Mouse (Mus musculus) fat pad, adult 2 months (tissue): ENCODE measurements around the gene Myo15.
A peak's percentile ranks its signal among the peaks of the same experiment; 100 is the strongest.

Experiments used
- DNase-seq: peaks from one replicate; pipeline ENCODE4 v3.0.0-alpha.2; 2011; ENCODE audit warnings: low read depth, low spot score; ENCODE audit errors: extremely low read depth

Gene Myo15

DNA sequence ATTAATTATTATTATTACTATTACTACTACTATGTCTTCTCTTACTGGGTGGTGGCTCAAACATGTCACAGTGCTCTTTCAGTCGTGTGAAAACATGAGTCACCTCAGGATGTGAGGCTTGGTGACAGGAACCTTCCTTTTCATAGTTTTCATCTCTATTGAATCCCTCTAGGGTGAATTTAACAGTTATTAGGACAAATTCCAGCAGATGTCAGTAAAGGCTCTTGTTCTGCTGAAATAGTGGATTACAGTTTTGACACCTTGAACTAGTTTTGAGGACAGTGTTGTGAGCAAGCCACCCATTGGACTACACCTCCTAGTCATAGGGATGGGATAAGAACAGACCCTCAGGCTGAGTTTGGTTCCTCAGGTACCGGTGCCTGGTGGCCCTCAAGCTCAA is 26.6 kb downstream of the Myo15 start:
- DNase-seq = no peak

DNA sequence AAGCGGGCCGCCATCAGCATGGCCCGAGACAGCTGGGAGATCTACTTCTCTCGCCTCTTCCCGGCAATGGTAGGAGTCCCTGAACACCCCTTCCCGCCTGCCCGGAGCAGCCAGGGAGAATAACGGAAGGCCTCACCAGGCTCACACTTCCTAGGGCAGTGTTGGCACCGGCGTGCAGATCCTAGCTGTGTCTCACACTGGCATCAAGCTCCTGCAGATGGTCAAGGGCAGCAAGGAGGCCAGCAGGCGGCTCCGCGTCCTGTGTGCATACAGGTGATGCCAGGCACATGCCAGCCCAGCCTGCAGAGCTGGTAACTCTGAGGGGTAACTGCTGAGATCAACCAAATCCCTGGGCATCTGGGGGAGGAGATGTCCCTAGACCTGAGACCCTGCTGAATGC is 38.1 kb downstream of the Myo15 start:
- DNase-seq = no peak

DNA sequence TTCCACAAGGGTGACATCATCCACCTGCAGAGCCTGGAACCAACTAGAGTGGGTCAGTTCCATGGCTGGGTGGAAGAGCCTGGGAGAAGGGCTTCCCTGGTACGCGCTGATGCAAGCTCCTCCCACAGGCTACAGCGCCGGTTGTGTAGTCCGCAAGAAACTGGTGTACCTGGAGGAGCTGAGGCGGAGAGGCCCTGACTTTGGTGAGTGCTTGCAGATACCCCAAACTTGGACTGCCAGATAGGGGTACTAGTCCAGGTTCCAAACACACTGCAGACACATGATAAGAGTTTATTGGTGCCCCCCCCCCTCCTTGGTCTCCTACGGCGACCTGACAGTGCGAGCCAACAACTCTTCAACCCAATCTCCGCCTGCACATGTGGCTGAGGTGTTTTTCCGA is 39.8 kb downstream of the Myo15 start:
- DNase-seq = no peak

DNA sequence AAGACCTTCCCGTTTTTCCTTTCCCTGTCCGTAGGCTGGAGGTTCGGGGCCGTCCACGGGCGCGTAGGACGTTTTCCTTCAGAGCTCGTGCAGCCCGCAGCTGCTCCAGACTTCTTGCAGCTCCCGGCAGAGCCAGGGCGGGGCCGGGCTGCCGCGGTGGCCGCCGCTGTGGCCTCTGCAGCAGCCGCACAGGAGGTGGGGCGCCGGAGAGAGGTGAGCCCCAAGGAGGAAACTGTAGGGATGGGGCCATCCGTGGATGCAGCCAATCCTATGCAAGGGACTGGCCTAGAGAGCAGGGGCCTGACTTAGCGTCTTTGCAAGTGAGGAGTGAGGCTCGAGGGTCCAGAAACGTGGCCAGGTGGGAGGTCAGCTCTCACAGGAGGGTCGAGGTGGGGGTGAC is 40.4 kb downstream of the Myo15 start:
- no peak for DNase-seq

DNA sequence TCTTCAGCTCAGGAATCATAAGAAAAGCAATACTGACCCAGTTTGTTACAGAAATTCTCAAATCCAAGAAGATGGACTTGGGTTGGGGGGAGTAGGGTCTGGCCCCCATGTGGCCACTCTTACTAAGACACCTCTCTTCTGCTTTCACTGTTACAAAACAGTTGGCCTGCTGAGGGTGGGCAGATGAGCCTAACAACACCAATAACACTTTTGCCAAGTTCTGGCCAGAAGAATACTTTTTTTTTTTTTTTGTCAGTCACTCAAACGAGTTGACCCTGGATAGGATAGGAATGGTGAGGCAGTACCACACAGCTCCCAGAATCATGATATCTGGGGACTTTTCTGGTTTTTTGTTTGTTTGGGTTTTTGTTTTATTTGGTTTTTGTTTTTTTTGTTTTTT is 42.8 kb downstream of the Myo15 start:
- no peak for DNase-seq

DNA sequence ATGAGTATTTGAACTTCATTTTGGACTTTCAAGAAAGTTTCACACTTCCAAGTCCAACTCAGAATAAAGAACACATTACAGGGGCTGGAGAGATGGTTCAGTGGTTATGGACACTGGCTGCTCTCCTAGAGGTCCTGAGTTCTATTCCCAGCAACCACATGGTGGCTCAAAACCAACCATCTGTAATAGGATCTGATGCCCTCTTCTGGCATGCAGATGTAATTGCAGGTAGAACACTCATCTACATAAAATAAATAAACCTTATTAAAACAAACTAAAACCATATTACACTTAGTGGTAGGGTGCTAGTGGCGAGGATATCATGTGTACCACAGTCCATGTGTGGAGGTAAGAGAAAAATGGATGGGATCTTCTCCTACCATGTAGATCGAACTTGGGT is 43.4 kb downstream of the Myo15 start:
- DNase-seq = no peak

DNA sequence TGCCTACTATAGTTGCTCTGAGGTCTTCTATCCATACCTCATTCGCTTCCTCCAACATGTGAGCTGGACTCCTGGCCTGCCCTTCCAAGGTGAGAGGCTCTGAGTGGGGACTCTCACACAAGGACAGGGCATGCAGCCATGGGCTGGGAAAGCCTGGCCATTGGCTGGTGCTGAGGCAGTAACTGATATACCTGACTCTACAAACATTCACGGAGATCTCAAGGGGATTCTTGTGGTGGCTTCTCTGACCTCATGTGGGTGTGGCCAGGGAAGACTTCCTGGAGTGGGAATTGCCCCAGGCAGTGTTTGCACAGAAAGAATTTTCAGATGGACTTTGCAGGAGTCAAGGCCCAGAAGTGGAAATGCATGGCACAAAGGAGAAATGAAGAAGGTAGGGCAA is 45.8 kb downstream of the Myo15 start:
- no peak for DNase-seq

DNA sequence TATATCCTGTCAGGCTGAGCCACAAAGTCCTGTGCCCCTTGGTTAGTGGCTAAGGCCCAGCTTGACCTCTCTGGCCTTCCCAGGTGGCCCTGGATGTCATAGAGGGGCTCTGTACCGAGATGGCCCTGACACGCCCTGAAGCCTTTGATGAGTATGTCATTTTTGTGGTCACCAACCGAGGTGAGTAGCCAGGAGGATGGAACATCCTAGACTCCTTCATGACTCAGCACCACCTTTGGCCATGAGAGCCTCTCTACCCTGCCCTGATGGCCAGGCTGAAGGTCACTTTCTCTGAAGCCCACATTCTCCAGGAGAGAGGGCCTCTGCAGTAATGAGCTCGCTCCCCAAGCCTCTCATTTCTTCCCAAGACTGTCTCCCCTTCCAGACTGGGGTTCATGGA is 49.2 kb downstream of the Myo15 start:
- no peak for DNase-seq

DNA sequence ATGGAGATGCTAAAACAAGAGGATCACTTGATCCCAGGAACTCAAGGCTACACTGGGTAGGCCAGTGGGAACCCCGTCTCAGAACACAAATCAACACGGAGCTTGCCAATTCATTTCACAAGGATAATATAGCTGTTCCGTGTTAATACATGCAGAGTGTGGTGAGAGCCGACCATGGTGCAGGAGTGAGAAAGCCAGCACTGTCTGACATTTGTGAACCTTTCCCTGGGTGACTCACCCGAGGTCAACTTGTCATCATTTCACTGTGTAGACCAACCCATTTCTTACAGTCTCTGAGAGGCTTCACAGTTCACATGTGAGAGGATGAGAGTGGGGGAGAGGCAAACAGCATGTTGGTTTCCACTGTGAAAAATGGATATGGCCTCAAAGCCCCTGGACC is 52.9 kb downstream of the Myo15 start:
- DNase-seq = no peak

DNA sequence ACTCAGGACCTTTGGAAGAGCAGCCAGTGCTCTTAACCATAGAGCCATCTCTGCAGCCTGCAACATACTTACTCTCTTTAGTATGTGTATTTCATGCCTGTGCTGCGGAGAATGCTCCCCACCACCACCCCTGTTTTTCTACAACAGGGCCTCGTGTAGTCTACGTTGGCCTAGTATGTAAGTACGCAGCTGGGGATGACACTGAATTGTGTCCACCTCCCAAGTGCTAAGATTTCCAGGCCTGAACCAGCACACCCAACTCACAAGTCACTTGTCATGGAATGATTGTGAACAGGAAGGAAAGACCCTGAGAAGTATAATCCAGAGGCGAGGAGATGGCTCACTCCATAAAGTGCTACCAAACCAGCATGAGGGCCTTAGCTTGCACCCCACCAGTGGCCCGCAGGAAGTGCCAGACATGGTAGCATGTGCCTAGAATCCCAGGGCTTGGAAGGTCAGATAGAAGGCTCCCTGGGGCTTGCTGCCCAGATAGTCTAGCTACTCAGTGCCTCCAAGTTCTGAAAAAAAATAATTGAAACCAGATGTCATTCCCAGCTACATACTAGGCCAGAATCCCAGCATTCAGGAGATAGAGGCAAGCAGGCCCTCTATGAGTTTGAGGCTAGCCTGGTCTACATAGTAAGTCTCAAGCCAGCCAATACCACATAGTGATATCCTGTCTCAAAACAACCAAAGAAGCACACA is 53.7 kb downstream of the Myo15 start:
- DNase-seq = no peak

DNA sequence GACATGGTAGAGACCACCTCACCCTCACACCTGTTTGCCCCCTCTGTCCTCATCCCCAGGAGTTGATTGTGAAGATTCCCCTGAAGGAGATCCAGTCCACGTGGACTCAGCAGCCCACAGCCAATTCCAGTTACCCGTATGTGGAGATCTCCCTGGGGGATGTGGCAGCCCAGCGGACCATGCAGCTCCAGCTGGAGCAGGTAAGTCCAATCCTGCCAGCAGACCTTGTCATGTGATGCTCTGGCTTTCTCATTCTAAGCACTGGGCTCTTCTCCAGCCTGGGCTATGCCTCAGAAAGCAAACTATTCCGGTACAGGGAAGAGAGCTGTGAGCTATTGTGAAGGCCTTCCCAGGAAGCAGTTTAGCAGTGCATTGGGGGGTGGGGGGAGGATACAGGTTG is 57.3 kb downstream of the Myo15 start:
- no peak for DNase-seq

DNA sequence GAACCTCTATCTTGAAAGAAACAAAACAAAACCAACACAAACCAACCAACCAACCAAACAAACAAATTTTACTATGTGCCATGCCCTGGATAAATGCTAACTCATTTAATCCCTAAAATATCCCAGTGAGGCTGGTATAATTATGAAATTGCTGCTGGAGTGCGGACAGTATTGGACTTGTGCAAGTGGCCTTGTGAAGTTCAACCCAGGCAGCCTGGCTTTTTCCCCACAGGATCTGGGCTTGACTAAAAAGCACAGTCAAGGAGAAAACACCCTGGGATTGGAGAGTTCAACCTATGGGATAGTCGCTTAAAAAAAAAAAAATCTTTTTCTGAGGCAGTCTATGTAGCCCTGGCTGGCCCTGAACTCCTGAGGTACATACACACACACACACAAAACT is 66.5 kb downstream of the Myo15 start:
- DNase-seq = no peak

DNA sequence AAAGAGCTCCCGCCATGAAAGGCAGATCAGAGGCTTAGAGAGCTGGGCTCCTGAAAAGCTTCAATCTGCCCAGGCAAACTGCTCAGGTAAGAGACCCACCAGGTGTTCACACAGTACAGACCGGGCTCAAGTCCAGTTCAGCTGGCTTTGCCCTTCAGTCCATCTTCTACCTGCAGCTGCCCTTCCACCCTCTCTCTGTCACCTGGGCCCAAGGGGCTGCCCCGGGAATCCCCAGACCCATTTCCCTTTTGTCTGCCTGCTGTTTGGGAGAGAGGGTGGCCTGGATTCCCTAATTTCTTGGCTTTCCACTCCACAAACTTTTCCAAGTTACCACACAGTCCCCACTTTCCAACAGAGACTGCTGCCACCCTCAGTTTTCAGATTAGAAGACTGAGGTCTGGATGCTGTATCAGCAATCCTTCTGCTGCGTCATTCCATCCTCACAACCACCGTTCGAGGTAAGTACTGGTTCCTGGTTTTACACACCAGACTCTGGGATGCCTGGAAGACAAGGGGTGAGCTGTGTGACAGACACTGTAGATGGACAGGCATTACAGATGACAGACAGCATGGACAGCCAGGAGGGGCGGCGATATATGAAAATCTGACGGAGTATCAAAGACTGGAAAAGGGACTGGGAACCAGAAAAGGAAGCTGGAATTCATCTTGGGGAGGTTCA is 67.2 kb downstream of the Myo15 start, which contains the start of gene Alkbh5:
Alkbh5 (plus strand) TSS at position 202 of the 679 bp plus-strand sequence.
- DNase-seq = no peak

DNA sequence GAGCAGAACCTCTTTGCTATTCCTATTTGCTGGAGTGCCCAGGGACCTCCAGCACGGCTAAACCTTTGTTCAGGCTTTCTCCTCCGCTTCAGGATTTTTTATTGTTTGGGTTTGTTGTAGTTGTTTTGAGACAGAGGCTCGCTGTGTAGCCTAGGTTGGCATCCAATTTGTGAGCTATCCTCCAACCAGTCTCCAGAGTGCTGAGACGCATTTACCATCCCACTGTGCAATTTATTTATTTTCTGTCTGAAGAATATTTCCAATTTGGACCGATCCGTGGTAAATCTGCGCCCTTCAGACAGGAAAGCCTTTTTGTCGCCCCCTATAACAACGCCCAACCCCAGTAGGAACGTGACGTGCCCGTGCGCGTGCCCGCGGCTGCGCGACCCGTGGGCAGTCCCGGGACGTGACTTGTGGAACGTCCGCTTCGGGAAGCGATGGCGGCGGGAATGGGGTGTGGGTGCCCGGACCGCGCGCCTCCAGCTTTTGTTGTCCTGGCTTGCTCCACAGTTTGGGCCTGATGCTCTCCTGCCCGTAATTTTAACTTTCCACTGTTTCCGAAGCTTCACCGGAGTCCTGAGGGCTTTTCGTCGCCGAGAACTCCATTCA is 67.8 kb downstream of the Myo15 start:
- DNase-seq = no peak

DNA sequence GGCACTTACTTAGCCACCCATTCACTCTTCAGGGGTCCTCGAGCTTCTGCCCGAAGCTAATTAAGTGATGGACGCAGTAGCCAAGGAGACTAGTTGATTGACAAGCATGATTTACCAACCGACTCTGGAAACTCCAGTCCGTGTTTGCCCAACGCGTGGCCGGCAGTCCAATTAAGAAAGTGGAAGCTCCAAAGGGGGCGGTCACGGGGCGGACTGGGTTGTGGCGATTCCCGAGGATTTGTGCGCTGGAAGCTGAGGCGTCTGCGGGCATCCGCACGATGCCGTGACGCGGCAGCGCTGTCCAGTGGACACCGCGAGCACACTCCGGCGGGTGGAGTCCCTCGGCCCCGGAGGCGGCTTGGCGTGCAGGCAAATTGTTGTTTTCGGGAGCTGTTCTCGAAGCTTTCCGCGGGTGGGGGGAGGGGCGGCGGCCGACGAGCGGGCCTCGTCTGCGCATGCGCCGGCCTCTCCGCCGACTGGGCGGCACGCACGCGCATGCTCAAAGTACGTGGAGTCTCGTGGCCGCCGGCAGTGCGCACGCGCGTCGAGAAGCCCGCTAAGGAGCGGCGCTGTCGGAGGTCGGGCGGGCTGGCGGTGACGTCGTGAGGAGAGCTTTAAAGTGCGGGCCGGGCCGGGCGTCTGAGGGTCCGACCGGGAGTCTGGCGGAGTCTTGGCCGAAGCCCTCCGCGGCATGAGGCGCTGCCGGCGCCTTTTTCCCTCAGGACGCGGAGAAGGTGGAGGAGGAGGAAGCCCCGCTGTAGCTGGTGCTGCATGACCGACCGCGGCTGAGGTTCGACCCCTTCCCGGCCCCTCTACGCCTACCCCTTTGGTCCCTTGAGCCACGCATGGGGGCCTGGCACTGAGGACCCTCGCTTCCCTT is 68.6 kb downstream of the Myo15 start:
- peak; percentile 92 for DNase-seq

DNA sequence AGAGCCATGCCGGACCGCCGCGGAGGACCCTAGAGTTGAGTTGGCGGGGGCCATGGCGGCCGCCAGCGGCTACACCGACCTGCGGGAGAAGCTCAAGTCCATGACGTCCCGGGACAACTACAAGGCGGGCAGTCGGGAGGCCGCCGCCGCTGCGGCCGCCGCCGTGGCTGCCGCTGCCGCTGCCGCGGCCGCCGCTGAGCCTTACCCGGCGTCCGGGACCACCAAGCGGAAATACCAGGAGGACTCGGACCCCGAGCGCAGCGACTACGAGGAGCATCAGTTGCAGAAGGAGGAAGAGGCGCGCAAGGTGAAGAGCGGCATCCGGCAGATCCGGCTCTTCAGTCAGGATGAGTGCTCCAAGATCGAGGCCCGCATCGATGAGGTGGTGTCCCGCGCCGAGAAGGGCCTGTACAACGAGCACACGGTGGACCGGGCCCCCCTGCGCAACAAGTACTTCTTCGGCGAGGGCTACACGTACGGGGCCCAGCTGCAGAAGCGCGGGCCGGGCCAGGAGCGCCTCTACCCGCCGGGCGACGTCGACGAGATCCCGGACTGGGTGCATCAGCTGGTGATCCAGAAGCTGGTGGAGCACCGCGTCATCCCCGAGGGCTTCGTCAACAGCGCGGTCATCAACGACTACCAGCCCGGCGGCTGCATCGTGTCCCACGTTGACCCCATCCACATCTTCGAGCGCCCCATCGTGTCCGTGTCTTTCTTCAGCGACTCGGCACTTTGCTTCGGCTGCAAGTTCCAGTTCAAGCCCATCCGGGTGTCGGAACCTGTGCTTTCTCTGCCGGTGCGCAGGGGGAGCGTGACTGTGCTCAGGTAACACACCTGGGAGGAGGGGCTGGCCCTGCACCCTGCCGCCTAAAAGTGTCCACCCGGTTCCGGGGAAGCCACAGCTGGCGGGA is 69.5 kb downstream of the Myo15 start:
- DNase-seq = no peak

DNA sequence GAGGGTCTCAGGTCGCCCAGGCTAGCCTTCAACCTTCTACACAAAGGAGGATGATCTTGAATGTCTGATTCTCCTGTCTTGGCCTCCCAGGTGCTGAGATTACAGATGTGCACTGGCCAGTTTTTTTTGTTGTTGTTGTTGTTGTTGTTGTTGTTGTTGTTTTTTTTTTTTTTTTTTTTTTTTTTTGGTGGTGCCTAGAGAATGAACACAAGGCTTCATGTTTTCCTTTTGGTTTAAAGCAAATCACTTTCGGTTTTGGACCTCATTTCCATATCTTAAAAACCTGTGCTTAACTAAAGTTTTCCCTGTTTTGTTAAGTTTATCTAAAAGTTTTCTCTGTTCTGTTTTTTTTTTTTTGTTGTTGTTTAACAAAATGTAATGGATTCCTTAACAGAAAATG is 70.4 kb downstream of the Myo15 start:
- no peak for DNase-seq

DNA sequence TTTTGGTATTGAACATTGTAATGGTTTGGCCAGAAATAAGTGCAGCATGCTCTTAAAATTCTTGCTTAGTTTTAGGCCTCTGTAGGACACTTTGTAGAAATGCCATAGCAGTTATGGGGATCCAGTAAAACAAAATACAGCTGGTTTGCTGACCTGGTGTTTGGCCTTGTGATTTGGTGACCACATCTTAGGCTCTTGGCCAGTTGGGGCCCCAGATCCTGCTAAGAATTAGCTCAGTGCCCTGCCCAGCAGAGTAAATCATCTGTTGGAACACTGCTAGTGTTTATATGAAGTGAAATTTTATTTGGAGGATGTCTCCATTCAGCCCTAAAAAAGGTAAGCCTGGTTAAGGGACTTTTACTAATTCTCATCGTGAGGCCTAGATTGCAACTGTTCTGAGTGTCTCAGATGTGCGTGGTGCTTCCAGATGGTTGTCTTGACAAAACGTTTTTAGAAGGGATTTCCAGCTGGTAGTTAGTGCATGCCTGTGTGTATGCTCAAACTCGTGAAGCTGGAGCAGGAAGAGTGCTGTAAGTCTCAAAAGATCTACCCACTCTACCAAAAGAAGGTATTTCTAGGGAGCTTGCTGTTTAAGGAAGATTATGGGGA is 71.0 kb downstream of the Myo15 start:
- no peak for DNase-seq

DNA sequence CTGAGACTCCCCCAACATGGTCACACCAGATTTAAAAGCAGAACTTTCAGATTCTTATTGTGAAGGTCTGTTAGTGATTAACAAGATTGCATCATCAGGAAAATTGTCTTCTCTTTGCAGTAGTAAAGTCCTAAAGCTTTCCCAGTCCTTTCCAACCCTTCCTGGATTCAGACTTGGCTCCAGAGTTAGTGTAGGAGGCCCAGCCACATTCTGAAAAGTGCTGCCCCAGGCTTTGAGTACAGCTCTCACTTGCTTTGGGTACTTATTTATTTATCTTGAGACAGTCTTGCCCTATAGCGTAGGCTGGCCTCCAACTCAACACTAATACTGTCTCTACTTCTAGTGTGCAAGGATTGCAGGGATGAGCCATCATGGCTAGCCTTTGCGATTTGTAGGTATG is 71.6 kb downstream of the Myo15 start:
- DNase-seq = peak; percentile 71

DNA sequence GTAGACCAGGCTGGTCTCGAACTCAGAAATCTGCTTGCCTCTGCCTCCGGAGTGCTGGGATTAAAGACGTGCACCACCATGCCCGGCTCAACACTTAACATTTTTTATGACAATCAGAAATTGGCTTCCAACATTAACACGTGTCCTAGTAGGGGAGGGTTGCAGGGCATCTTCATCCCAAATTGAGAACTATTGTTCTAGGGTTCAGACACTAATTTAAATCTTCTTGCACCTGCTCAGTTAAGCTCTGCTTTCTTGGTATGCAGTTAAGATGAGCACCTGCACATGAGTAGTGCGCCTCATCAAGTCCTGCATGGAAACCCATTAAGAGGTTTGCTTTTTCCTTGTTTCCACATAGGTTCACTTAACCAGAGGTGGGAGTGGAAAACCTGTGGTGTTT is 72.7 kb downstream of the Myo15 start:
- DNase-seq = no peak
